Mouse (Mus musculus) right cerebral cortex, postnatal 10 days (tissue): Measurements from ENCODE around the gene Sclt1.

ENCODE experiments used
- DNase-seq, 2 experiments: peaks; one replicate each; pipeline ENCODE4 v3.0.0; 2021; ENCODE audit warnings: low spot score in 2 of 2

The Sclt1 gene

GRCm38 (mm10) chr3:41586917-41587316 lies 155.4 kb downstream of the Sclt1 start:
- no peak for DNase-seq

GRCm38 (mm10) chr3:41586330-41586729 lies 156.0 kb downstream of the Sclt1 start:
- DNase-seq: no peak

DNA sequence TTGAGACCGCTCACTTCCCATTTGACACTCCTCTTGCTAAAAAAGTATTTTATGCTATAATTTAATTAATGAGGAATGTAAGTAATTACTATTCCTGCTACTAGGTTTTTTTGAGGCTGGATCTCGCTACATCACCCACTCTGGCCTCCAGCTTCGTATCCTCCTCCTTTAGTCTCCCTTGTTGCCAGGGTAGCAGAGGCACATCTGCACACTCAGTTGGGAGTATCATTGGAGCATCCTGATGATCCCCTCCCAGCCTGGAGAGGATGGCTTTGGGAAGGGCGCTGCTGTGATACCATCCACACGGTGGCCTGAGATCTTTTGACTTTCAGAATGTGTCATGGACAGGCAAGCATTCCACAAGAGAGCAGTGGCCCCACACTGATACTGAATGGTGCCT lies 156.8 kb downstream of the Sclt1 start:
- DNase-seq: no peak

- DNase-seq: no peak
These were observed 158.7 kb downstream of the Sclt1 start for GRCm38 (mm10) chr3:41583621-41584020.

DNA sequence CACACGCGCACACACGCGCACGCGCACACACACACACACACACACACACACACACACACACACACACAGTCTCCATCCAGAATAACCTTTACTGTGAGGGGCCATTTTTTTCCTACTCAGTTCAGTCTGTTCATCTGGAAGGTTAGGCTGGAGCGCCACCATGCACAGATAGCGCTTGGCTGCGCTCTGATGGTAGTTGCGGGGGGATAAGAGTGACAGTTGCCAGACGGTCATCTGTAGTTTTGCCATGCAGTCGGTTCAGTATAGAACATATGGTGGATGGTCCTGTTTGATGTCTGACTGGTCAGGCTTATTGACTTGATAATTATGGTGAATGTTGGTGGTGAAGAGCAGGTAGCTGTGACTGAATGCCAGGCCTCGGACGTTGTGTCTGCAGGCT lies 159.2 kb downstream of the Sclt1 start:
- no peak for DNase-seq

DNA sequence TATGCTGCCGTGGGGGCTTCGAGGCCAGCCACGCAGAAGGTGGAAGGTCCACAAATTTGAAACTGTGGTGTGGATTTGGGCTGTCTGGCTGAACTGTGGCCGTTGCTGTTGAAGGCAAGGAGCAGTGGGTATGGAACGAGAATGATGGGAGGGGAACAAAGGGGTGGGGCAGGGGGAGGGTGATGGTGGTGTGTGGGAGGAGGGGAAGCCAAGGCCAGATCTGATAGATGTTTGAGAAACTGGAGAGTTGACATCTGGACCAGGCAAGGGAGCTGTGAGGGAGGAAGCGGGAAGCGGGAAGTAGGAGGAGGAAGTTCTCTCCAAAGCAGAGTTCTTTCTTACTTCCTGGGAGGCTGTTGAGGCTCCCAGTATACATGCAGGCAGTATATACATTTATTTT lies 160.1 kb downstream of the Sclt1 start:
- DNase-seq: no peak

GRCm38 (mm10) chr3:41581436-41581835 lies 160.9 kb downstream of the Sclt1 start:
- DNase-seq: no peak

DNA sequence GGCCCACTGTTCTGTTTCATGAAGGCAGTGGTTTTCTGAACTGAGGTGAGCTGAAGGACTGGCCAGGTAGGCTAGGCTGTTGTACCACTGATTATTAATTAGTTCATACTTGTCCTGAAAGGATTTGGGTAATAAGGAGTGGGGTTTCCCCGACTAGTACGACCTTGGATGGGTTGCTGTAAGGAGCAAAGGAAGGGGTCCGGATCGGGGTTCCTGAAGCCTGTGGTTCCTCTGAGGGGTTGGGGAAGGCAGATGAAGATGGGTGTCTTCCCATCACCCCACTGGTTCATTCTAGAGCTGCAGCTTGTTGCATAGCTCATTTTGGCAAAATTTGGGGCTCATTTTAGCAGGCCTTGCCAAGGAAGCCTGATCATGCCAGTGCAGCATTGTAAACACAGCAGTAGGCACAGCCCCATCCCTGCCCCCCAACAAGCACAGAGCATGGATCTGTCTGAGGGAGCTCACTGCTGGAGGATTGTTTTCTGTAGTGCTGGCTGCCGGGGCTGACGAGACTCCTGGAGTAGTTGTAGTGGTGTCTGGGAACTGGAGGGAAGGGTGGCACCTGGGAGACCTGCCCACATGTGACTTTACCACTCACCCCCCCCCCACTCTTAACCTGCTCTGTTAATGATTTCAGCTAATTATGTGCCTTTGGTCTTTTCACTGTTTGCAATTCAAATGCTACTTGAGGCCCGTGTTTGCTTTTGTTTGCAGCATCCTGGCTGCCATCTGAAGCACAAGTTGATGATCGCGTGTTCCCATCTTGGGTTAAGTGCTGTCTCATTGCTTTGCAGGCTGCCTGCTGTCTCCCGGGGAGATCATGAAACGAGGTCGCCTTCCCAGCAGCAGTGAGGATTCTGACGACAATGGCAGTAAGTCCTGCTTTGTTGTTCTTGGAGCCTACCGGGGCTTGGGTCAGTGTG lies 161.7 kb downstream of the Sclt1 start:
- DNase-seq: no peak

DNA sequence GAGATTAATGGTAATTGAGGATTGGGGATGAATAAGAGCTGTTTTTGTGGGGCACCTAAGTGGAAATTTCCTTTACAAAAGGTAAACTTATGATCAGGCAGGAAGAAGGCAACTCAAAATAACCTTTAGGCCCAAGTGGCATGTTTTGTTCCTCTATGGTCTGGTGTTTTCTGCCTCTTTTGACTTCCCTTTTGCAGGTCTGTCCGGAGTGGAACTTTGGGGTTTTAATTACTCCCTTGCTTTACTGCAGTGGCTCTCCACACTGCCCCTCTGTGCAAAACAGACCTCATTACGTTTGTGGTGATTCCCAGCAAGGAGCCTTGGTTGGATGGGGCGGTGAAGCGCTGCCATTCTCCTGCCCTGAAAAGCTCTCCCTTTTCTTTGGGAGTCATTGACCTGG lies 162.4 kb downstream of the Sclt1 start:
- no peak for DNase-seq

DNA sequence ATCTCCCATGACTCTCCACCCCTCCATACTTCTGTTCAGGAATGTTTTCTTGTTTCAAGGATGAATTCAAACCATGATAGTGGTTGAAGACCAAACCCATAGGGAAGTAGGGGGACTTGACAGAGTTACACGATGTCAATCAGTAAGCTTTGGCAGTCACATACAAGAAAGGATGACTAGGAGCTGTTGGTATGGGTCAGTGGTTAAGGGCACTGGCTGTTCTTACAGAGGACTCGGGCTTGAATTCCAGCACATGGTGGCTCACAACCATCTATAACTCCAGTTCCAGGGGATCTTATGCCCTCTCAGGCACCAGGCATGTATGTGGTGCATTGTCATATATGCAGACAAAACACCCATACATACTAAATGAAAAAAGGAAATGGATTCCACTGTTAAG lies 165.1 kb downstream of the Sclt1 start:
- DNase-seq: no peak
